Mouse (Mus musculus): ENCODE results near the gene Dll3.

DNA sequence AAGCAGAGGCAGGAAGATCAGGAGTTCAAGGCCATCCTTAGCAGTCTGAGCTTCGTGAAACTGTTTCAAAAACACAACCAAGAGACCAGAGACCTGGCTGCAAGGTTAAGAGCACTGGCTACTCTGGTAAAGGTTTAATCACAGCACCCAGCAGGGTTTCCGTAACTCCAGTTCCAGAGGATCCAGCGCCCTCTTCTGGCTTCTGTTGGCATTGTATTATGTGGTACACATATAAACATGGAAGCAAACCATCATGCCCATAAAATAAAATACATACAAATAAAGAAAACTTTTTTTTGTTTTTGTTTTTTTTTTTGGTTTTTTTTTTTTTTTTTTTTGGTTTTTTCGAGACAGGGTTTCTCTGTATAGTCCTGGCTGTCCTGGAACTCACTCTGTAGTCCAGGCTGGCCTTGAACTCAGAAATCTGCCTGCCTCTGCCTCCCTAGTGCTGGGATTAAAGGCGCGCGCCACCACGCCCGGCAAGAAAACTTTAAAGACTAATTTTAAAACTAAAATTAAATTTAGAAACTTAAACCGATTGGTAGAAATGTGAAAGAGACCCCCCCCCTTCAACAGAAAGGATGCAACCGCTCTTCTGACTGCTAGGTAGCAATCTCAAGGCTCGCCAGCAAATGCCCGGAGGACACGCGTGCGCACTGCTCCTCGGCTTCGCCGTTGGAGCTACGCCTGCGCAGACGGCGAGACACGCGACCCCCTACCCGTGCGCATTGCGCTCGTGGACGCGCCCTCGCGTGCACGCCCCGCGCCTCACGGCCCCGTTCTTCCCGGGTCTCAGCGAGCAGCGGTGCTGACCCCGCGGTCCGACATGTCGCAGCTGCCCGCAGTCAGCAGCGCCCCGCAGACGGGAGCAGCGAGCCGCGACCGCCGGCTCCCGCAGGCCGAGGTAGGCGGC lies 34.7 kb downstream of the Dll3 start, which contains the start of gene Eid2:
- TF ChIP-seq POLR2A (IDR thresholded peaks at IDR 0.05; ENCODE audit: borderline replicate concordance, extremely low read depth, insufficient read depth, insufficient read length, poor library complexity, severe bottlenecking): peak; percentile 95
- no peak for TF ChIP-seq CTCF (IDR thresholded peaks at IDR 0.05; ENCODE audit: borderline replicate concordance, extremely low read depth, insufficient read depth, insufficient read length)

Data from brain, embryonic 14.5 days (tissue).